Mouse (Mus musculus) ES-Bruce4 (cell line): ENCODE data around the gene 2700049A03Rik. TPM values are rescaled to one million over a fixed set of nuclear protein-coding genes. Genes with fewer than 3 reads are reported as not detected.
A peak's percentile ranks its signal among the peaks of the same experiment; 100 is the strongest.

Source experiments
- H3K27ac ChIP-seq: 2 replicates; pipeline ENCODE4 v1.5.1; 2012; ENCODE audit warnings: low read length, inconsistent platforms; ENCODE audit not compliant: insufficient read depth
- H3K27me3 ChIP-seq: 2 replicates; pipeline ENCODE4 v1.6.1; 2012; ENCODE audit warnings: mild to moderate bottlenecking, low read length, inconsistent platforms; ENCODE audit not compliant: control insufficient read depth, poor library complexity, insufficient read depth, severe bottlenecking
- H3K36me3 ChIP-seq: 2 replicates; pipeline ENCODE4 v1.6.1; 2012; ENCODE audit warnings: inconsistent platforms, mild to moderate bottlenecking, low read length, moderate library complexity; ENCODE audit not compliant: control insufficient read depth, poor library complexity, insufficient read depth, severe bottlenecking
- H3K4me1 ChIP-seq: one replicate; pipeline ENCODE4 v1.8.1; 2011; ENCODE audit warnings: low read length; ENCODE audit not compliant: control insufficient read depth, insufficient read depth
- H3K4me3 ChIP-seq: 2 replicates; pipeline ENCODE4 v1.5.1; 2011; ENCODE audit warnings: low read depth, mild to moderate bottlenecking, low read length
- H3K9ac ChIP-seq: 2 replicates; pipeline ENCODE4 v1.6.1; 2012; ENCODE audit warnings: low read depth, mild to moderate bottlenecking, inconsistent platforms; ENCODE audit not compliant: poor library complexity, severe bottlenecking
- H3K9me3 ChIP-seq: replicated peaks from 2 replicates; pipeline ENCODE4 v1.6.1; 2012; ENCODE audit warnings: mild to moderate bottlenecking, low read length, inconsistent platforms; ENCODE audit not compliant: control insufficient read depth, poor library complexity, insufficient read depth, severe bottlenecking
- CTCF ChIP-seq: IDR thresholded peaks from one replicate; pipeline ENCODE4 v1.8.1; 2011; ENCODE audit warnings: low read depth, low read length
- EP300 ChIP-seq: IDR thresholded peaks from 2 replicates; pipeline ENCODE4 v1.6.1; 2011; ENCODE audit warnings: low read depth, low read length; ENCODE audit not compliant: insufficient read depth
- POLR2A ChIP-seq: IDR thresholded peaks from one replicate; pipeline ENCODE4 v1.8.1; 2011; ENCODE audit warnings: low read length; ENCODE audit not compliant: insufficient read depth
- polyA plus RNA-seq: library from polyadenylated mRNA; stranded (reverse); fragments of >200 nt; gene quantifications from 2 replicates; pipeline ENCODE4 v1.2.4, GENCODE M21; 2011; ENCODE audit warnings: low read depth; ENCODE audit not compliant: missing spikeins, insufficient read depth, insufficient read length

2700049A03Rik gene
- polyA plus RNA-seq, 1 experiment: 36.2 TPM

DNA sequence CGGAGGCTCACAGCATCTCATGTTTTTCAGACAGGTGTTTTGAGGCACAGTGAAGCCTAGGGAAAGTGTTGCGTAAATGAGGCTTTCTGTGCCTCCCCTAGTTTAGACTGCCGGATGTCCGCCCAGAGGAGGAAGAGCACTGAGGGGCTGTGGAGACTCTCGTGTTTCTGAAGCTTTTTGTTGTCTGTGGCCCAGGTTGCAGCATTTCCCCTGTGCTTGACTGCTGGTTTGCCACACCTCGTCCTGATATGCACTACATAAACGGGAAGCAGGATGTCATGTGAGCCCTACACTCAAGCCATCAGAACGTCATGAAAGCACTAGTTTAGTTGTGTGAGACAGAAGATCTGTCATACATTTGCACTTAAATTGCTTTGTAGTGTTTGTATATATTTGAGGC lies 56.1 kb downstream of the 2700049A03Rik start:
- peaks cover 24% of the 10 kb centered on the region for H3K36me3 ChIP-seq
- H3K27me3 ChIP-seq: no peaks in the 10 kb centered on the region
- H3K9me3 ChIP-seq: no peaks in the 10 kb centered on the region
- peaks cover 2% of the 10 kb centered on the region for H3K4me1 ChIP-seq
- no peak overlapping the region for H3K9ac ChIP-seq
- no peak overlapping the region for H3K27ac ChIP-seq
- TF ChIP-seq CTCF: no peak
- TF ChIP-seq EP300: no peak
- no peak for TF ChIP-seq POLR2A
- no peak overlapping the region for H3K4me3 ChIP-seq

DNA sequence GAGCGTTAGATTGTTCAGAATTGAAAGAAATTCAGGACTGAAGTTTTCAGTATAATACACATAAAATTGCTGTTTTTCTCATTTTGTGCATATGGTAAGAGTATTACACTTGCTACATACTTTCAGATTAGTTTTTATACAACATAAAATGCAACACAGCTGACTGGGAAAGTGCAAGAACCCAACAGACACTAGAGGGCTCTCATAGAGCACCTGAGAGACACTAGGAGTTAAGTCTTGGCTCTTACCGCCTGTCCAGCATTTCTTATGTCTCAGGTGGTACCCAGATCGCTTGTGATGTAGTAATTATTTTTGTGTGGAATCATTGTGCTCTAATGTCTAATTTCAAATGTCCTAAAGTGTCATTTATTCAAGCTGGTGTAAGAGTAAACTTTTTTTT lies 61.0 kb downstream of the 2700049A03Rik start:
- no peak overlapping the region for H3K4me3 ChIP-seq
- H3K9ac ChIP-seq: no peak overlapping the region
- no peaks in the 10 kb centered on the region for H3K27me3 ChIP-seq
- TF ChIP-seq POLR2A: no peak
- TF ChIP-seq CTCF: no peak
- no peak for TF ChIP-seq EP300
- H3K4me1 ChIP-seq: peaks cover 2% of the 10 kb centered on the region
- H3K27ac ChIP-seq: no peak overlapping the region
- H3K9me3 ChIP-seq: no peaks in the 10 kb centered on the region
- peaks cover 7% of the 10 kb centered on the region for H3K36me3 ChIP-seq

DNA sequence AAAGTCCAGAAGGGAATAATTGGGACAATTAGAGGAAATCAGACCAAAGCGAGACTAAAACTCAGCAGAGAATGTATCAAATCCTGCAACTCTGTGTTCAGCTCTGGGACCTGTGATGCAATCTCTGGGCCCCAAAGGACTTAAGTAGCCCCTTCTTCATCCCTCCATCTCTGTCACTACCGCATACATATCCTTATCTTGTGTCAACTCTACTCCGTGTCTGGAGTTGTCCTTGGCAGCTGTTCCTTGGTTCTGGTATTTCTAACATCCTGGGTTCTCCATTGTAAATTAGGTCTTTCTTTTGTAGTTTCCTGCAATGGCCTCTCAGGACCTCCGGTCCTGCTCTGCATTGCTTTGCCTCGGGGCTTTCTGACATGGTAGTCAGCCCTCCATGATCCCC lies 65.1 kb downstream of the 2700049A03Rik start:
- Histone ChIP-seq H3K9ac (no peak overlapping the region), H3K9me3 (no peaks in the 10 kb centered on the region), H3K27me3 (no peaks in the 10 kb centered on the region), H3K36me3 (peaks cover 9% of the 10 kb centered on the region), H3K27ac (no peak overlapping the region), H3K4me1 (peaks cover 6% of the 10 kb centered on the region), H3K4me3 (no peak overlapping the region)
- TF ChIP-seq EP300 (no peak), CTCF (no peak)

DNA sequence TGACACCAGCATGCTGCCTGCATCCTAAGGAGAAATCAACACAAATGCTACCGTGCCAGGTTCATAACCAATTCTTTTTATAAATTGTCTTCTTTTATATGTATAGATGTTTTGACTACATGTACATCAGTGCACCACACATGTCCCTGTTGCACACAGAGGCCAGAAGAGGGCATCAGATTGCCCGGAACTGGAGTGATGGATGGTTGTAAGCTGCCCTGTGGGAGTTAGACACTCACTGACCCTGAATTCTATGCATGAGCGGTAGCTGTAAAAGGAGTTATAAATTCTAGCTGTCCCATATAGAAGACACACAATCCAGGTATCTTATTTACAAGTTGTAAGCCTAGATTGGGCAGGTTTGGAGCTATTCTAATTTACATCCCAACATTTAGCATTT lies 67.7 kb downstream of the 2700049A03Rik start:
- H3K27ac ChIP-seq: no peak overlapping the region
- no peaks in the 10 kb centered on the region for H3K9me3 ChIP-seq
- H3K27me3 ChIP-seq: no peaks in the 10 kb centered on the region
- no peak for TF ChIP-seq EP300
- no peak for TF ChIP-seq POLR2A
- TF ChIP-seq CTCF: peak; percentile 18
- H3K36me3 ChIP-seq: peaks cover 9% of the 10 kb centered on the region
- H3K4me1 ChIP-seq: peaks cover 6% of the 10 kb centered on the region
- no peak overlapping the region for H3K4me3 ChIP-seq
- no peak overlapping the region for H3K9ac ChIP-seq

DNA sequence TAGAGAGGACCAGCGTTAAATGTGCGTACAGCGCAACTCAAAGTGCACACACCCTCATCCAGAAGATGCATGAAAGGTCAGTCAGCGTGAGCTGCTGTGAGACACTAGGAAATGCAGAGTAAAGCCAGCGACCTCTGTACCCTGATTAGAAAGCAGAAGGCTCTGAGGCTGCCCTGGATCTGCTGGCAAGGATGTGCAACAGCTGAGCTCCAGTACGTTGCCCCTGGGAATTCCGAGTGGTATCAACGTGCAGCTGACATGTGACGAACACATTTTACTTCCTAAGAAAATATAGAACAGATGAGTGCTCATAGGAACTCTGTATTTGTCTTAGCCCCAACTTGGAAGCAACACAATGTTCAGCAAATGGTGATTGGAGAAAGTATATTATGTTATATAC lies 80.5 kb downstream of the 2700049A03Rik start:
- Histone ChIP-seq H3K9ac (no peak overlapping the region), H3K36me3 (peaks cover 8% of the 10 kb centered on the region; the same call in 1 of the 2 replicates), H3K27ac (no peak overlapping the region), H3K4me1 (no peaks in the 10 kb centered on the region), H3K9me3 (no peaks in the 10 kb centered on the region), H3K4me3 (no peak overlapping the region), H3K27me3 (no peaks in the 10 kb centered on the region)
- no peak for TF ChIP-seq CTCF
- no peak for TF ChIP-seq POLR2A
- no peak for TF ChIP-seq EP300

DNA sequence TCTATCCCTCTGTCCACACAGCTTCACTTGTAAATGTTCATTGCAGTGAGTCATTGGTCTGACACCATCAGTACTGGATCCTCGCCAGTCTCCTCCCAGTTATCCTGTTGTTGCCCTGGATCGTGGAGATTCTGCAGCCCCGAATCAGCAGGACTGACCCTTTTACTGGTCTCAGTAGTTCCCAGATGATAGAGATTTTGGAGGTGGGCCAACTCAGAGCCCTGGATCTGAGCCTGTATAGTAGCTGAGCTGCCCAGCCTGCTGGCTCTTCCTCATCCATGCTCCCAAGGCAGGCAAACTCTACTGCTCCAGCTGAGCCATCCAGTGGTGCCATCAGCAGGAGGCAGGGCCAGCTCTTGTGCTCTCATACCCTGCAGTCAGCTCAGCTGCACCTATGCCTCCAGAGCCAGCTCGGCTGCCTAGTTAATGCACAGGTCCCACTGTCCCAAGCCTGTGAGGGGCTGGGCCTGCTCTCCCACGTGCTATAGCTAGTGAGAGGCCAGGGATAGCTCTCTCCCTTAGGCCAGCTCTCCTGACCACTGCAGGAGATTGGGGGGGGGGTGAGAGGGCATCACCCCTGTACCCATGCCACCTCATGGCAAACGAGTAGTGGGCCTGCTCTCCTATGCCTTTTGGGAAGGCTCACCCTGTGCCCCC lies 81.3 kb downstream of the 2700049A03Rik start:
- H3K27me3 ChIP-seq: no peaks in the 10 kb centered on the region
- TF ChIP-seq CTCF (no peak), EP300 (no peak), POLR2A (no peak)
- H3K9ac ChIP-seq: no peak overlapping the region
- H3K9me3 ChIP-seq: no peaks in the 10 kb centered on the region
- H3K4me3 ChIP-seq: no peak overlapping the region
- no peaks in the 10 kb centered on the region for H3K4me1 ChIP-seq
- peaks cover 8% of the 10 kb centered on the region; the same call in 1 of the 2 replicates for H3K36me3 ChIP-seq
- no peak overlapping the region for H3K27ac ChIP-seq
